In the genomic region with DNA sequence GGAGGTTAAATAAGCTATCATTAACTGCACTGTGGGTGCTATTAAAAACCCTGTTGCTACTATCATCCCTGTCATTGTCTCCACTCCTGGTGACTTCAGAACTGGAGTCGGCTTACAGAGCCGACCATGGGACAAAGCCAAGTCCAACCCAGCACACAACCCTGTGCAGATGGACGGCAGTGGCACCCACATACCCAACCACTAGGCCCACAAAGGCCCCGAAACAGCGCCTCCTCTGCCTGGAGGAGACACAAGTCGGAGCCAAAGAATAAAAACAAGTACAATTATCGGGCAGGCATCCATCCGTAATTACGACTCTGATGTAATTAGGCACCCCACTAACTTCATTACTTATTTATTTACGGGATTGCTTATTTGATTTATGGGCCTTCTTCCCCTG, we compare ENCODE assay signal across 10 mouse cellular contexts. TPM values are rescaled to one million over a fixed set of nuclear protein-coding genes. Genes with fewer than 3 reads are reported as not detected.
A peak's percentile ranks its signal among the peaks of the same experiment; 100 is the strongest.
DNase-seq lines count a peak whose midpoint lies in the region; ATAC-seq and TF ChIP-seq lines count a peak whose summit lies in the region.
"Had no signal": no experiment of that assay in that cellular context is flagged by ENCODE, and none has a peak within 500 bp of the region (broad histone marks: within the 10 kb centered on the region; RNA-seq: fewer than 3 reads in every experiment).

No protein-coding gene starts in this region.

- H3K79me3 ChIP-seq in C2C12 (ENCODE audit: low read depth): peaks cover 82% of the 10 kb centered on the region

- H3ac ChIP-seq in C2C12 (ENCODE audit: control insufficient read depth, insufficient read length, low read depth): no peak overlapping the region

- H3K27me3 ChIP-seq in heart, embryonic 12.5 days (replicated peaks): no peaks in the 10 kb centered on the region
- H3K27me3 ChIP-seq in C2C12 (ENCODE audit: control insufficient read depth, insufficient read depth, insufficient read length): no peaks in the 10 kb centered on the region
- no peaks in the 10 kb centered on the region for H3K27me3 ChIP-seq in forebrain, embryonic 11.5 days (ENCODE audit: control insufficient read depth, insufficient read depth, low read length)
- H3K27me3 ChIP-seq in limb, embryonic 10.5 days (ENCODE audit: low read depth, poor library complexity, severe bottlenecking): no peaks in the 10 kb centered on the region
- H3K27me3 ChIP-seq: embryonic facial prominence, embryonic 12.5 days; limb, embryonic 12.5 days had no signal

- peaks cover 100% of the 10 kb centered on the region for H3K79me2 ChIP-seq in C2C12 (ENCODE audit: control insufficient read depth, insufficient read depth)

- no peak overlapping the region for H3K4me3 ChIP-seq in heart, embryonic 12.5 days
- H3K4me3 ChIP-seq in C2C12 (ENCODE audit: insufficient read depth, poor library complexity, severe bottlenecking): no peak overlapping the region
- no peak overlapping the region for H3K4me3 ChIP-seq in forebrain, embryonic 11.5 days (ENCODE audit: low read depth, low read length)
- no peak overlapping the region for H3K4me3 ChIP-seq in limb, embryonic 10.5 days
- H3K4me3 ChIP-seq: embryonic facial prominence, embryonic 12.5 days; limb, embryonic 12.5 days had no signal

- 73% methylated on average over 10 of the region's 10 CpGs for WGBS in heart, embryonic 12.5 days
- WGBS in forebrain, embryonic 11.5 days: 61% methylated on average over 10 of the region's 10 CpGs
- WGBS in limb, embryonic 10.5 days: 65% methylated on average over 10 of the region's 10 CpGs

- no peaks in the 10 kb centered on the region for H3K9me3 ChIP-seq in heart, embryonic 12.5 days (replicated peaks)
- no peaks in the 10 kb centered on the region for H3K9me3 ChIP-seq in forebrain, embryonic 11.5 days (ENCODE audit: control insufficient read depth, low read length)
- no peaks in the 10 kb centered on the region for H3K9me3 ChIP-seq in limb, embryonic 10.5 days (replicated peaks)
- H3K9me3 ChIP-seq: embryonic facial prominence, embryonic 12.5 days; limb, embryonic 12.5 days had no signal

- no peaks in the 10 kb centered on the region for H3K36me3 ChIP-seq in heart, embryonic 12.5 days
- no peaks in the 10 kb centered on the region for H3K36me3 ChIP-seq in C2C12 (ENCODE audit: control insufficient read depth, insufficient read depth)
- no peaks in the 10 kb centered on the region for H3K36me3 ChIP-seq in forebrain, embryonic 11.5 days (ENCODE audit: control insufficient read depth, insufficient read depth, low read length)
- H3K36me3 ChIP-seq in limb, embryonic 10.5 days: no peaks in the 10 kb centered on the region; the same call in none of the 2 replicates
- H3K36me3 ChIP-seq: embryonic facial prominence, embryonic 12.5 days had no signal

- no peak overlapping the region for H3K4me2 ChIP-seq in heart, embryonic 12.5 days
- H3K4me2 ChIP-seq in forebrain, embryonic 11.5 days (ENCODE audit: low read depth, low read length, severe bottlenecking): no peak overlapping the region
- H3K4me2 ChIP-seq: embryonic facial prominence, embryonic 12.5 days; limb, embryonic 12.5 days had no signal

- DNase-seq in heart, adult 8-10 months (ENCODE audit: low spot score): no peak
- no peak for DNase-seq in forebrain, embryonic 11.5 days (ENCODE audit: low spot score)
- no peak for DNase-seq in limb, embryonic 10.5 days (ENCODE audit: low spot score)
- no peak for DNase-seq in right cerebral cortex, postnatal 14 days
- no peak for DNase-seq in adrenal gland, postnatal 36 days
- no peak for DNase-seq in right cerebral cortex, postnatal 25 days

- no peak overlapping the region for H3K9ac ChIP-seq in heart, embryonic 12.5 days
- no peak overlapping the region for H3K9ac ChIP-seq in forebrain, embryonic 11.5 days (ENCODE audit: low read length)
- H3K9ac ChIP-seq: embryonic facial prominence, embryonic 12.5 days; limb, embryonic 12.5 days had no signal

- no peak for ATAC-seq in heart, embryonic 12.5 days (ENCODE audit: insufficient number of reproducible peaks, low FRiP score)
- no peak for ATAC-seq in forebrain, embryonic 11.5 days (replicated peaks; ENCODE audit: low FRiP score)

- peaks cover 84% of the 10 kb centered on the region for H3K4me1 ChIP-seq in heart, embryonic 12.5 days (replicated peaks)
- H3K4me1 ChIP-seq in forebrain, embryonic 11.5 days (replicated peaks; ENCODE audit: control insufficient read depth, insufficient read depth, low read length): peaks cover 42% of the 10 kb centered on the region
- H3K4me1 ChIP-seq in limb, embryonic 10.5 days: peaks cover 85% of the 10 kb centered on the region

- 0 out of 2 replicates have a peak overlapping the region, but pooled peaks have one; percentile 22 for H3K27ac ChIP-seq in heart, embryonic 12.5 days (ENCODE audit: poor library complexity, severe bottlenecking)
- H3K27ac ChIP-seq in forebrain, embryonic 11.5 days (ENCODE audit: low read depth, low read length): peak overlapping the region; percentile 7; the same call in 1 of the 2 replicates
- H3K27ac ChIP-seq in limb, embryonic 10.5 days: peak overlapping the region; percentile 19; the same call in 1 of the 2 replicates

- peak; percentile 21 for TF ChIP-seq CTCF in C2C12 (IDR thresholded peaks at IDR 0.05; ENCODE audit: control insufficient read depth, insufficient read depth, insufficient read length)

TF ChIP-seq in C2C12, 6 proteins besides CTCF, POLR2A, EP300 and RAD21:
- TF ChIP-seq MAX (IDR thresholded peaks at IDR 0.05) (no peak), CEBPB (IDR thresholded peaks at IDR 0.05; ENCODE audit: low read depth) (no peak)
TF ChIP-seq in C2C12: peak in this region for 0.

RNA-seq across cellular contexts. Expression of a gene that starts 30.8 kb away (rescaled TPM):
- polyA plus RNA-seq in heart, embryonic 12.5 days (2016; fragmentation: Nextera tagmentation; extraction: Ambion mirVana): 17.0 and 18.6 TPM in 2 replicates
- total RNA-seq in heart, adult 8-10 months (2022): 10 to 100 TPM; 81.6 to 92.4 (median 84.5) TPM
- 91.1 TPM for polyA plus RNA-seq in C2C12 (2012; fragmentation: generic; extraction: Trizol)
- polyA plus RNA-seq in forebrain, embryonic 11.5 days (2014; fragmentation: Nextera tagmentation; extraction: Ambion mirVana): 27.3 and 29.5 TPM in 2 replicates
- 22.4 and 26.8 TPM in 2 replicates for polyA plus RNA-seq in limb, embryonic 10.5 days (2016; fragmentation: Nextera tagmentation; extraction: Ambion mirVana)
- total RNA-seq in adrenal gland, postnatal 36 days (2021): 100 to 1,000 TPM; 217 to 310 TPM
